Mouse (Mus musculus): Measurements from ENCODE around the gene Galk1.

Galk1 gene

GRCm38 (mm10) chr11:115982472-115982871, 30.0 kb downstream of the Galk1 start:
- no peak for DNase-seq (ENCODE audit: low read depth, low spot score)

DNA sequence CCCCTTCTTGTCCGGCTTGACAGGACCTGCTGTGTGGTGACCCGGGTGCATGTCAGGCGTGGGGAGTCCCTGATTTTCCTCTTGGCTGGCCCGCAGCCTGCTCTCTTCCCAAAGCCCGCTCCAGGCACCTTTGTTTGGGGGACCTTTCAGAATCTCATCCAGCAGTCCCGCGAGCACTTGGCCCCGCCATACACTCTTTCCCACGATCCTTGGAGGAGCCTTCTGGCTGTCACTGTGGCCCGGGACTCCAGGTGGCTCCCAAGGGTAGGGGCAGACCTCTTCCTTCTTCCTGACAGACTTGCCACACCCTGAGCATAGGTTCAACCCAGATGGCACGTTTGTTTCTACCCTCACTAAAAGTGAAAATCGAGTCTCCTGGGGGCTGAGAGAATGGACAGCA, 37.0 kb downstream of the Galk1 start:
- DNase-seq (ENCODE audit: low read depth, low spot score), result no peak

- no peak for DNase-seq (ENCODE audit: low read depth, low spot score)
These were observed 37.5 kb downstream of the Galk1 start for GRCm38 (mm10) chr11:115975083-115975420.

- no peak for DNase-seq (ENCODE audit: low read depth, low spot score)
These were observed 38.0 kb downstream of the Galk1 start, which contains the start of gene Itgb4 for GRCm38 (mm10) chr11:115974309-115975082. Gene Itgb4, plus strand, starts transcription at chr11:115974709.

- no peak for DNase-seq (ENCODE audit: low read depth, low spot score)
These were observed 41.5 kb downstream of the Galk1 start for GRCm38 (mm10) chr11:115971016-115971415.

GRCm38 (mm10) chr11:115970006-115970673, 42.4 kb downstream of the Galk1 start:
- no peak for DNase-seq (ENCODE audit: low read depth, low spot score)

- no peak for DNase-seq (ENCODE audit: low read depth, low spot score)
These were observed 43.7 kb downstream of the Galk1 start for GRCm38 (mm10) chr11:115968731-115969405.

DNA sequence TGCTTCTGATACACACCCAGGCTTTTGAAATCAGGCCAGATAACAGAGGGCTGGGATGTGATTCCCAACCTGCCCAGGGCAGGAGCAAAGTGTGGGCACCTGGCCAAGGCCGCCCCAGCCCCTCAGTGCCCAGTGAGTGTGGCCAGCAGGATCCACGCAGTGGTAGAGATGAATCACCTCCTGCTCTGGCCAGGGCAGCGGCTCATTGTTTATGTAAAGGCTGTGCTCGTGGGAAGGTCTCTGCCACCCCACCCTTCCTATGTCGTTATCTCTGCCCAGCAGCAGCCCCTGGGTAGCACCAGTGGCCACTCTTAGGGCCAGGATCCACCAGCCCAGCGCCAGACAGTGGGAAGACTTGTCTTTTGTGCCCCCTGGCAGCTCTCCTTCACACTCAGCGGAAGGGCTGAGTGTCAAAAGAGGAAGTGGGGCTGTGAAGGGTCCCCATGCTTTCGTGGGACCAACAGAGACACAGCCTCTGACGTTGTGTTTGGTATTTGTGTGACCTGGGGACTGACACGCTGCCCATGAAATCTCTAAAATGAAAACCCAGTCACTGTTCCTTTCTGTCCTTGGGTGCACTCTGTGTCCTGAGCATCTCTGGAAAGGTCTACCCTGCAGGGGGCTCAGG, 47.4 kb downstream of the Galk1 start:
- DNase-seq (ENCODE audit: low read depth, low spot score), result no peak

- no peak for DNase-seq (ENCODE audit: low read depth, low spot score)
These were observed 49.7 kb downstream of the Galk1 start for GRCm38 (mm10) chr11:115962651-115963412.

DNA sequence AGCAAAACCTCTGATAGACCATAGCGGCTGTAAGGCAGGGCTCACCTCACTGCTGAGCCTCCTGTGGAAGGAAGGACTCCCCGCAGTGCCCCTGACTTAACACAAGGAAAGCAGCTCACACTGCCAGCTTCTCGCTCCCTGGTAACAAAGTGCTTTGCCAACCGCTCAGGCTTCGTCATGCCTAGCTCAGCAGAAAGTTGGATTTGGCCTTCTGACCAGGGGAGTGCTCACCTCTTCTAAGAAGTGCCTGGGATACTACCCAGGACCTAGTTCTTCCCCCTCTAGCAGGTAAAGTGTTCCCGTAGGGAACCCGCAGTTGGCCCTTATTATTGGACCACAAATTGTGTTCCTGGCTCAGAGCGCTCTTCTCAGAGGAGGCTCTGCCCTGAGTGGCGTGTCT, 53.5 kb downstream of the Galk1 start:
- no peak for DNase-seq (ENCODE audit: low read depth, low spot score)
